ENCODE assay signal across 25 mouse cellular contexts in genomic region chr6:53939752-53940151, GRCm38 (mm10). TPM values are rescaled to one million over a fixed set of nuclear protein-coding genes. Genes with fewer than 3 reads are reported as not detected.
DNase-seq lines count a peak whose midpoint lies in the region; ATAC-seq and TF ChIP-seq lines count a peak whose summit lies in the region.
"Had no signal": no experiment of that assay in that cellular context is flagged by ENCODE, and none has a peak within 500 bp of the region (broad histone marks: within the 10 kb centered on the region; RNA-seq: fewer than 3 reads in every experiment).

No protein-coding gene starts in this region.

- no peak for ATAC-seq in heart, embryonic 12.5 days (ENCODE audit: insufficient number of reproducible peaks, low FRiP score)
- peak; percentile 74 for ATAC-seq in intestine, embryonic 15.5 days
- no peak for ATAC-seq in limb, embryonic 15.5 days (ENCODE audit: insufficient number of reproducible peaks, low FRiP score, low TSS enrichment, low read depth)

- no peak for TF ChIP-seq POLR2A in heart, adult 2 months (IDR thresholded peaks at IDR 0.05; ENCODE audit: insufficient read depth, low read depth, low read length)

- H3K4me3 ChIP-seq in heart, embryonic 12.5 days = no peak overlapping the region
- no peak overlapping the region for H3K4me3 ChIP-seq in heart, adult 2 months
- no peak overlapping the region for H3K4me3 ChIP-seq in layer of hippocampus, adult 2 months
- no peak overlapping the region for H3K4me3 ChIP-seq in intestine, embryonic 15.5 days (replicated peaks)
- no peak overlapping the region for H3K4me3 ChIP-seq in limb, embryonic 15.5 days
- H3K4me3 ChIP-seq: liver, embryonic 15.5 days; midbrain, embryonic 10.5 days; myocyte had no signal

- no peaks in the 10 kb centered on the region for H3K36me3 ChIP-seq in heart, embryonic 12.5 days
- no peaks in the 10 kb centered on the region for H3K36me3 ChIP-seq in heart, adult 2 months (ENCODE audit: control insufficient read depth, insufficient read depth, low read length)
- H3K36me3 ChIP-seq in intestine, embryonic 15.5 days = no peaks in the 10 kb centered on the region
- no peaks in the 10 kb centered on the region for H3K36me3 ChIP-seq in limb, embryonic 15.5 days
- H3K36me3 ChIP-seq: liver, embryonic 15.5 days; midbrain, embryonic 10.5 days had no signal

- no peak for DNase-seq in heart, adult 2 months
- DNase-seq in layer of hippocampus, adult 2 months (ENCODE audit: low spot score in 2 of 2) = no peak
- no peak for DNase-seq in layer of hippocampus, postnatal 10 days (ENCODE audit: low spot score in 2 of 2)
- DNase-seq in thymus, postnatal 4 days = no peak
- DNase-seq in left cerebral cortex, adult 9 months (ENCODE audit: low spot score in 2 of 2) = no peak
- DNase-seq: cerebellum, adult 8-10 months; forebrain, postnatal 0 days; gastrocnemius, postnatal 10 days; kidney, adult 18-20 months; kidney, postnatal 14 days; layer of hippocampus, adult 9-11 months; lung, postnatal 14 days; right cerebral cortex, postnatal 4 days had no signal

- H3K4me2 ChIP-seq in heart, embryonic 12.5 days = peak overlapping the region; percentile 18; the same call in 1 of the 2 replicates
- peak overlapping the region; percentile 20; the same call in 1 of the 2 replicates for H3K4me2 ChIP-seq in intestine, embryonic 15.5 days (replicated peaks)
- H3K4me2 ChIP-seq in limb, embryonic 15.5 days = no peak overlapping the region
- H3K4me2 ChIP-seq: liver, embryonic 15.5 days had no signal

- no peak overlapping the region for H3K9ac ChIP-seq in heart, embryonic 12.5 days
- no peak overlapping the region for H3K9ac ChIP-seq in heart, adult 2 months (ENCODE audit: low read depth, low read length)
- no peak overlapping the region for H3K9ac ChIP-seq in intestine, embryonic 15.5 days
- H3K9ac ChIP-seq in limb, embryonic 15.5 days = no peak overlapping the region
- H3K9ac ChIP-seq: forebrain, postnatal 0 days; liver, embryonic 15.5 days had no signal

- H3K27me3 ChIP-seq in heart, embryonic 12.5 days (replicated peaks) = no peaks in the 10 kb centered on the region
- no peaks in the 10 kb centered on the region for H3K27me3 ChIP-seq in heart, adult 2 months (ENCODE audit: control insufficient read depth, insufficient read depth, low read length)
- H3K27me3 ChIP-seq in intestine, embryonic 15.5 days (replicated peaks) = no peaks in the 10 kb centered on the region
- H3K27me3 ChIP-seq in limb, embryonic 15.5 days = no peaks in the 10 kb centered on the region
- H3K27me3 ChIP-seq: liver, embryonic 15.5 days had no signal

- intact Hi-C loops in heart, adult 2 months (cut with DNase I) = no loop called here

- H3K79me2 ChIP-seq in heart, adult 2 months (replicated peaks; ENCODE audit: control insufficient read depth, insufficient read depth, low read length) = no peaks in the 10 kb centered on the region

- no peak for TF ChIP-seq EP300 in heart, adult 2 months (IDR thresholded peaks at IDR 0.05; ENCODE audit: insufficient read depth, low read depth, low read length)

- H3K4me1 ChIP-seq in heart, embryonic 12.5 days (replicated peaks) = peaks cover 24% of the 10 kb centered on the region
- H3K4me1 ChIP-seq in heart, adult 2 months (ENCODE audit: control insufficient read depth, insufficient read depth, low read length) = no peaks in the 10 kb centered on the region
- H3K4me1 ChIP-seq in intestine, embryonic 15.5 days (replicated peaks) = peaks cover 12% of the 10 kb centered on the region; the same call in 1 of the 2 replicates
- peaks cover 50% of the 10 kb centered on the region for H3K4me1 ChIP-seq in limb, embryonic 15.5 days
- H3K4me1 ChIP-seq: liver, embryonic 15.5 days had no signal

- no peak overlapping the region for H3K27ac ChIP-seq in heart, embryonic 12.5 days (ENCODE audit: poor library complexity, severe bottlenecking)
- no peak overlapping the region for H3K27ac ChIP-seq in heart, adult 2 months
- peak overlapping the region; percentile 36; the same call in 1 of the 2 replicates for H3K27ac ChIP-seq in layer of hippocampus, adult 2 months
- 0 out of 2 replicates have a peak overlapping the region, but pooled peaks have one; percentile 37 for H3K27ac ChIP-seq in intestine, embryonic 15.5 days
- H3K27ac ChIP-seq in limb, embryonic 15.5 days = peak overlapping the region; percentile 59
- H3K27ac ChIP-seq: liver, embryonic 15.5 days had no signal

- no peak for TF ChIP-seq CTCF in heart, adult 2 months (IDR thresholded peaks at IDR 0.05)
- TF ChIP-seq CTCF in layer of hippocampus, adult 2 months (conservative IDR thresholded peaks at IDR 0.05) = no peak

- WGBS in heart, embryonic 12.5 days = 24% methylated on average over 8 of the region's 8 CpGs
- WGBS in heart, adult 2 months = 32% methylated on average over 8 of the region's 8 CpGs
- 39% methylated on average over 8 of the region's 8 CpGs for WGBS in intestine, embryonic 15.5 days
- 24% methylated on average over 8 of the region's 8 CpGs for WGBS in limb, embryonic 15.5 days

- no peaks in the 10 kb centered on the region for H3K9me3 ChIP-seq in heart, embryonic 12.5 days (replicated peaks)
- H3K9me3 ChIP-seq in intestine, embryonic 15.5 days = no peaks in the 10 kb centered on the region
- H3K9me3 ChIP-seq in limb, embryonic 15.5 days = no peaks in the 10 kb centered on the region
- H3K9me3 ChIP-seq: liver, embryonic 15.5 days; midbrain, embryonic 10.5 days had no signal

RNA-seq across cellular contexts. Expression of gene Cpvl, which starts 38.7 kb away (rescaled TPM):
- polyA plus RNA-seq in heart, embryonic 12.5 days (2016; fragmentation: Nextera tagmentation; extraction: Ambion mirVana) = not detected in 2 replicates
- total RNA-seq in heart, adult 2 months (2021) = not detected
- polyA plus RNA-seq in heart, adult 2 months (2012; rRNA removed) = not detected in 2 replicates
- not detected for total RNA-seq in layer of hippocampus, adult 2 months (2021)
- total RNA-seq in layer of hippocampus, postnatal 10 days (2021) = not detected
- 0.09 and 0.35 TPM in 2 replicates for polyA plus RNA-seq in intestine, embryonic 15.5 days (2015; fragmentation: Nextera tagmentation; extraction: Ambion mirVana)
- 0.19 and 0.41 TPM in 2 replicates for polyA plus RNA-seq in limb, embryonic 15.5 days (2015; fragmentation: Nextera tagmentation; extraction: Ambion mirVana)
- total RNA-seq: forebrain, postnatal 0 days; gastrocnemius, postnatal 10 days; left cerebral cortex, postnatal 14 days; neutrophil, adult 5-6 weeks had no signal
- polyA plus RNA-seq: C2C12; cortical plate, adult 2 months; heart, postnatal 0 days; liver, embryonic 15.5 days; myocyte; thymus, postnatal 0 days had no signal

Comparison
In these comparisons a context has a peak if more than half of its experiments do, and no peak if none do; other contexts are left out.
1. H3K27ac ChIP-seq: peak in layer of hippocampus, adult 2 months (single experiment), intestine, embryonic 15.5 days (single experiment) and limb, embryonic 15.5 days (single experiment); none in heart, embryonic 12.5 days (single experiment) and heart, adult 2 months (single experiment).